Mouse (Mus musculus) cerebellum, postnatal 36 days (tissue): ENCODE results near the gene Ick.
"Not testable (repeated sequence)": the region's sequence is repeated elsewhere in the genome, so short reads cannot be mapped to it uniquely, and the experiment has no call there.

Experiments used
- DNase-seq, 2 experiments: peaks; one replicate each; pipeline ENCODE4 v3.0.0; 2021 to 2022; ENCODE audit warnings: mixed read lengths in 2 of 2

Ick gene

GRCm38 (mm10) chr9:78108796-78109239, at the start of gene Ick, which contains the start of gene Fbxo9:
Gene Ick (plus strand): TSS chr9:78109192.
Gene Fbxo9 (minus strand): TSS chr9:78109065.
- DNase-seq, result peak; percentile 82 to 87

DNA sequence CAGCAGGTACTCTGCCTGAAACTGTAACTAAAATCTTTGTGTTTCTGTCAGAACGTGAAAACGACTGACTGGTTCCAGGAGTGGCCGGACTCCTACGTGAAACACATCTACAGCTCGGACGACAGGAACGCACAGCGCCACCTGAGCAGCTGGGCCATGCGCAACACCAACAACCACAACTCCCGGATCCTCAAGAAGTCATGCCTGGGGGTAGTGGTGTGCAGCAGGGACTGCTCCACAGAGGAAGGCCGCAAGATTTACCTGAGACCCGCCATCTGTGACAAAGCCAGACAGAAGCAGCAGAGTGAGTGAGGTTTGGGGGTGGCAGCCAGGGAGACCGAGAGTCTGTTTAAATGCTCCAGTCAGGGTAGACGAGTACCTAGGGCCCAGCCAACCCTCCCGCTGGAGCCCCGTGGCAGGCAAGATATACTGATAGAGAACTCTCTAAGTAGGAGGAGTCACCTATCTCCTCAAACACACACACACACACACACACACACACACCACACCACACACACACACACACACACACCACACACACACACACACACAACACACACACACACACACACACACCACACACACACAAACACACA, 49.4 kb upstream of the Ick start:
- DNase-seq, result no peak

- DNase-seq, result no peak
Measured at GRCm38 (mm10) chr9:78062392-78062791, 46.6 kb upstream of the Ick start.

GRCm38 (mm10) chr9:78064121-78064520, 44.9 kb upstream of the Ick start:
- DNase-seq, result no peak

GRCm38 (mm10) chr9:78070496-78070895, 38.5 kb upstream of the Ick start:
- DNase-seq, result no peak

- no peak for DNase-seq
Measured at GRCm38 (mm10) chr9:78071626-78072025, 37.4 kb upstream of the Ick start.

DNA sequence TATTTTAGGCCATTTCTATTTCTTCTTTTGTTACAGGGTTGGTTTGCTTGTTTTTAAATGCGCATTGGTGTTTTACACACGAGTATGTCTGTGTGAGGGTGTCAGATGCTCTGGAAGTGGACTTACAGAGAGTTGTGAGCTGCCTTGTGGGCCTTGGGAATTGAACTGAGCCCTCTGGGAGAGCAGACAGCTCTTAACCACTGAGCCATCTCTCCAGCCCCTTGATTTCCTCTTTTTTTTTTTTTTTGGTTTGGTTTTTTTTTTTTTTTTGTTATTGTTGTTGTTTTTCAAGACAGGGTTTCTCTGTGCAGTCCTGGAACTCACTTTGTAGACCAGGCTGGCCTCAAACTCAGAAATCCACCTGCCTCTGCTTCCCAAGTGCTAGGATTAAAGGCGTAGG, 35.7 kb upstream of the Ick start:
- DNase-seq, result not testable (repeated sequence)

GRCm38 (mm10) chr9:78073713-78074340, 35.2 kb upstream of the Ick start:
- no peak for DNase-seq

DNA sequence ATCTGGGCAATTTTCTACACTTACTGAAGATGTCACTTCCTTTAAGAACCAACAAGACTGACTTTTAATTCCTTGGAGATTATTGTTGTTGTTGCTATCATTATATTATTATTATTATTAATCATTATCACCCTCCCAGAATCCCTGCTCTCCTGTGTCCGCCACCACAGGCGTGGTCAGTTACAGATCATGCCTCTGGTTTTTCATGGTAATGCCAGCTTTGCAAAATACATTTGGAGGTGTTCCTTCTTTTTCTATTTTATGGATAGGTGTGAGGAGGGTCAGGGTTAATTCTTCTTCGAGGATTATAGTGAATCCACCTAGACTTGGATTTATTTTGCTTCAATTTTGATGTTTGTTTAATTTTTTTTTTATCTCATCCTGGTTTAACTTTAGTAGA, 33.7 kb upstream of the Ick start:
- no peak for DNase-seq

- DNase-seq, result no peak
Measured at GRCm38 (mm10) chr9:78078240-78078639, 30.8 kb upstream of the Ick start.

GRCm38 (mm10) chr9:78081835-78082234, 27.2 kb upstream of the Ick start:
- DNase-seq, result no peak

DNA sequence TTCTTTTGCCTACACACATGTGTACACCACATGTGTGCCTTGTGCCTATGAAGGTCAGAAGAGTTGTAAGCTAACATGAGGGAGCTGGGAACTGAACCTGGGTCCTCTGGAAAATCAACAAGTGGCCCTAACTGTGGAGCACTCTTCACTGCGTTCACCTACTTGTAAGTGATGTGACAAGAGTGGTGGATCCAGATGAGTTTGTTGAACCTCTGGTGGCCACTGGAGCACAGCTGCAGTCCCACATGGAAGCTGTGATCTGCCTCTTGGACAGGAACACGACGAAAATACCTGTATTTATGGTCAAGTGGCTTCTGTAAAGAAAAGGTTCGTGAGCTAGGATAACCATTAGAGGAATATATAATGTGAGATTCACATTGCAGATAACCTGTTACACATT, 24.7 kb upstream of the Ick start:
- DNase-seq, result no peak

- DNase-seq, result no peak
Measured at GRCm38 (mm10) chr9:78085722-78086287, 23.2 kb upstream of the Ick start.

GRCm38 (mm10) chr9:78087751-78088150, 21.2 kb upstream of the Ick start:
- DNase-seq, result no peak

DNA sequence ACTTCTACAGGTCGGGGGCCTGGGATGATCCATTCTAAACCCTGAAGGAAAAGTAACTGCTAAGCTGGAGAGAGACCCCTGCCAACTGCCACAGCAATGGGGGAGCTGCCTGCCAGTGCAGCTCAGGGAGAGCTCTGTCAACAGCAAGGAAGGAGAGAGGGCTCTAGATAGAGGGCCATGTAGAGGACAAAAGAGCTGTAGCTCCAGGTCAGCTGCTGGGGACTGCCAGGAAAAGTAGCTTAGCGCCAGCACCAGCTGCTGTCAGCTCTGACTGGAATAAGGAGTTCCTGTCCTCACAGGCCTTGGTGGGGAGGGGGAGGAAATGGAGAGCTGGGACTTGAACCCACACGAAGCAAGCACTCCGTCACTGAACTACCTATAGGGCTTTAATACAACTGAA, 20.5 kb upstream of the Ick start:
- no peak for DNase-seq

DNA sequence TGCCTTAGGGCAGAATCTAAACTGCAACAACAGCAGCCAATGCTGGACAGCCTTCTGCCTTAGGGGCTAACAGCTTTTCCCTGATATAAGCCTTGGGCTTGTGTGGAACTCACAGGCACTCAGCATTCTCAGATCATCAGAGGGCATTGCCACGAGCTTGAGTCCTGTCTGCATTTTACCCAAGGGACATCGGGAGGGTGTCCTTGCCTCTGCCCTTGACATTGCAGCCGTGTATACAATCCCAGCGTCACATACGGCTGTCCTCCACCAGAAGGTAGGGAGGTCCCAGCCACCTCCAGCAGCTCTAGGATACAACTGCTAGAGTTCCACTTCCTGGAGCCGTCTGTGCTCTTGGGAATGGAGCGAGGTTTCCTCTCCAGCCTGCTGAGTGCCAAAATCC, 20.0 kb upstream of the Ick start:
- DNase-seq, result no peak

DNA sequence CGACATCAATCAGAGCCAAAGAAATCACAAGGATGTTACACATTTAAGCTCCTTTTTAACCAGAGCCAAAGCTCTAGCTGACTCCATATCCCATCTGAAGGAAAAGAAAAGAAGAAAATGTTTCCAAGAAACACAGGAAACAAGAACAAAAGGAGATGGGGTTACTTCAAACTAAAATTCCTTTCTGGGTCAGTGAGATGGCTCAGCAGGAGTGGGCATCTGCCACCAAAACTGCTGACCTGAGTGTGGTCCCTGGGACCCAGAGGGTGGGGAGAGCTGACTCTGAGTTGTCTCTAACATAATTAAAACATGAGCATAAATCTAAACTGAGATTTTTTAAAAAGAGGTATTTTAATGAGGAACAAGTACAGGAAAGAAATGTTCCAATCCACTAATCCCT, 19.1 kb upstream of the Ick start:
- no peak for DNase-seq

GRCm38 (mm10) chr9:78090596-78090995, 18.4 kb upstream of the Ick start:
- DNase-seq, result no peak

GRCm38 (mm10) chr9:78095686-78096085, 13.3 kb upstream of the Ick start:
- DNase-seq, result no peak

GRCm38 (mm10) chr9:78096376-78096775, 12.6 kb upstream of the Ick start:
- DNase-seq, result no peak

DNA sequence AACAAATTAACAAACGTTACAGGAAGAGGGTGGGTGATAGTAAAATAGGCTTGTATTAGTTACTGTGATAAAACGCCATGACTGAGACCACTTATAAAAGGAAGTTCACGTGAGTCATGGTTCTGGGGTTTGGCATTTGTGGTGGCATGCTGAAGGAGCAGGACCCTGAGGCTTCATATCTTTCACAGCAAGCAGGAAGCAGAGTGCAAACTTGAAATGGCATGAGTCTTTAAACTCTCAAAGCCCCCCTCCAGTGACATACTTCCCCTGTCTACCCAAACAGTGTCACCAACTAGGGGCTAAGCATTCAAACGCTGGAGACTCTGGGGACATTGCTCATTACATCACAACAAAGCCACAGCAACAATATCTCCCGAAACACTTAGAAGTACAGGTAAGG, 8.0 kb upstream of the Ick start:
- DNase-seq, result no peak

GRCm38 (mm10) chr9:78101431-78101830, 7.6 kb upstream of the Ick start:
- DNase-seq, result no peak

DNA sequence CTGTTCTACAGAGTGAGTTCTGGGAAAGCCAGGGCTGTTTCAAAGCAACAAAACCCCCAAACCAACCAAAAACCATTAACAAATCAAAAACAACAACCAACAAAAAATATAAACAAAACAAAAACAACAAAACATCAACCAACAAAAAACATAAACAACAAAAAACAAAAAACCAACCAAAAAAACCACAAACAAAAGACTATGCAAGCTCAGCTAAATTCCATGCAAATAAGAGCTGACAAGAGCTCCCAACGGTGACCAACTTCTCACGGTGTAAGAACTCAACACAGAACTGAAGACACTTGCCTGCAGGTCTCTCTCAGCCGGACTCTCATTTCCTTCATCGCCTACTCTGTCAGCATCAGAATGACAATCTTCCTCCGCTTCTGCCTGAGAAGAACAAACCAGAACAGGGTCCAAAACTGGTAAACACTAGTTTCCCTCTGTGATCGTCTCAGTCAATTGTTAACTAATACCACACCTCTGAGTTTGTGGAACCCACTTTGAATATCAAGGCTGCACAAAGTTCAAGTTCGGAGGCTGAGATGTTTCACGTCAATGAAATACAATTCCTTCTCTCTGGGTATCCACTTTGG, 4.9 kb upstream of the Ick start:
- DNase-seq, result no peak

DNA sequence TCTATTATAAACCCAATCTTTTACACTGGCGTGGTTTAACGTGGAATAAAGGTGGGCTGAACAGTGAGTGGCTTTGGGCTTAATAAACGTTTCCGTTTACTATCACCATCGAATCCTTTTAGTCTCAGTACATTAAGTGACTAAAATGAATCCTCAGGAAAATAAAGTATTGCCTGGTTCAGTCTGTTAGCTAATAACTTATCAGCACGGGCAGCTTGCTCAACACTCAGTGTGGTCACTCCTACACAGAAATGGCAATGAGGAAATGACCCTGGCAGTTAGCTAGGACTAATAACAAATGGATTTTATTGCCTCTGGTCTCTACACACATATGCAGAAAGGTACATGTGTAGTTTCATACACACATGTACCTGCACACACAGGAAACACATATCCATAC, 4.0 kb upstream of the Ick start:
- no peak for DNase-seq
